Mouse (Mus musculus): ENCODE measurements around the gene Ppp2ca. TPM values are rescaled to one million over a fixed set of nuclear protein-coding genes. Genes with fewer than 3 reads are reported as not detected.

Gene Ppp2ca
- polyA plus RNA-seq, 1 experiment from 2014 or later = 77.1 TPM

DNA sequence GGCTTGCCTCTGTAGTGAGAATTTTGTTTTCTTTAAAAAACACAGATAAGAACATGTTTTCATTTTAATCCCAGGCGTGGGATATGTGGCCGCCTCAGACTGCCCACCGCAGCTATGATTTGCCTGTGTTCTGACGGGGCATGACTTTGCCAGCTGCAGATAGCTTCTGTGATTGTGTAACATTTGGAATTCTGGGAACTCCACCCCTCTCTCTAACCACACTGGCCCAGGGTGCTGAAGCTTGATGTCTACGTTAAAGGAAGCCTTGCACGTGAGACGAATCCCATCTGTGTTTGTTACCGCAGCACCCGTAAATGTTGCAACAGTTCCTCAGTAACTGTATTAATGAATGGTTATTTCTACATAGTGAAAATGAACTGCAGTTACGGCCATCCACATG is 26.7 kb upstream of the Ppp2ca start:
- Histone ChIP-seq H3K9ac (ENCODE audit: low read depth, low read length) (no peak overlapping the region), H3K36me3 (ENCODE audit: control insufficient read depth, insufficient read depth, low read length) (no peaks in the 10 kb centered on the region), H3K9me3 (replicated peaks; ENCODE audit: control insufficient read depth, low read length) (no peaks in the 10 kb centered on the region), H3K27ac (ENCODE audit: low read depth, low read length) (no peak overlapping the region), H3K4me1 (ENCODE audit: control insufficient read depth, insufficient read depth, low read length) (0 out of 2 replicates have a peak, but pooled peaks cover 2% of the 10 kb centered on the region), H3K4me2 (no peak overlapping the region), H3K4me3 (ENCODE audit: low read depth, low read length) (no peak overlapping the region), H3K27me3 (ENCODE audit: control insufficient read depth, insufficient read depth, low read length) (no peaks in the 10 kb centered on the region)
- WGBS (ENCODE audit: insufficient replicate concordance) = 72% methylated on average over 10 of the region's 10 CpGs
- no peak for ATAC-seq (replicated peaks; ENCODE audit: insufficient number of reproducible peaks, low FRiP score, low TSS enrichment)

DNA sequence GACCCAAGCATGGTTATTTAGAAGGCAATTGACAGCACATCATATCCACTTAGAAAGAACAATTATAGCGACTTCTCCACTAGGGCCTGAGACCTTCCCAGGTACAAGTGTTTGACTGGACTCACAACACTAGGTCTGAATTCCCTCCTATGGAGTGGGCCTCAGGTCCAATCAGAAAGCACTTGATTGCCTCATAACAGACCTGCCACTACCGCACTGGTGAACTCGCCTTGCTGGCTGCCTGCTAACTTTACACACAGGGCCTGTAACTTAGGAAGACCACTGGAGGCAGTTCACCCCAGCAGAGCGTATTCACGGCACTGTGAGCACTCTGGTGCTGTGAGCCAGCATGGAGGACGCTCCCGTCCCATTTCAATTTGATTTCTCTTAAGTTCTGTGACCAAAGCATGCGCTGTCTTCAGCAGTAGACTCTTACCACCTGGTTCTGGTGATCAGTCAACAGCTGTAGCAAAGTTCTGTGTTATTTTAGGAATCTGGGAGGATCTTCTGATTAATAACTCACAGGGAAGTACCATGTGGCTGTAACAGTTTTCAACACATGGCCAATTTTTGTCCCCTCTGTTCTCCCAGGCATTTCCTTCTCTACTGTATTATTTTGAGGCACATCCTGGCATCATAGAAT is 24.8 kb upstream of the Ppp2ca start:
- no peak overlapping the region for H3K9ac ChIP-seq (ENCODE audit: low read depth, low read length)
- no peaks in the 10 kb centered on the region for H3K36me3 ChIP-seq (ENCODE audit: control insufficient read depth, insufficient read depth, low read length)
- no peaks in the 10 kb centered on the region for H3K9me3 ChIP-seq (replicated peaks; ENCODE audit: control insufficient read depth, low read length)
- no peaks in the 10 kb centered on the region for H3K27me3 ChIP-seq (ENCODE audit: control insufficient read depth, insufficient read depth, low read length)
- ATAC-seq (replicated peaks; ENCODE audit: insufficient number of reproducible peaks, low FRiP score, low TSS enrichment) = no peak
- no peak overlapping the region for H3K27ac ChIP-seq (ENCODE audit: low read depth, low read length)
- no peak overlapping the region for H3K4me2 ChIP-seq
- no peak overlapping the region for H3K4me3 ChIP-seq (ENCODE audit: low read depth, low read length)
- 0 out of 2 replicates have a peak, but pooled peaks cover 2% of the 10 kb centered on the region for H3K4me1 ChIP-seq (ENCODE audit: control insufficient read depth, insufficient read depth, low read length)
- WGBS (ENCODE audit: insufficient replicate concordance) = 73% methylated on average over 8 of the region's 8 CpGs

DNA sequence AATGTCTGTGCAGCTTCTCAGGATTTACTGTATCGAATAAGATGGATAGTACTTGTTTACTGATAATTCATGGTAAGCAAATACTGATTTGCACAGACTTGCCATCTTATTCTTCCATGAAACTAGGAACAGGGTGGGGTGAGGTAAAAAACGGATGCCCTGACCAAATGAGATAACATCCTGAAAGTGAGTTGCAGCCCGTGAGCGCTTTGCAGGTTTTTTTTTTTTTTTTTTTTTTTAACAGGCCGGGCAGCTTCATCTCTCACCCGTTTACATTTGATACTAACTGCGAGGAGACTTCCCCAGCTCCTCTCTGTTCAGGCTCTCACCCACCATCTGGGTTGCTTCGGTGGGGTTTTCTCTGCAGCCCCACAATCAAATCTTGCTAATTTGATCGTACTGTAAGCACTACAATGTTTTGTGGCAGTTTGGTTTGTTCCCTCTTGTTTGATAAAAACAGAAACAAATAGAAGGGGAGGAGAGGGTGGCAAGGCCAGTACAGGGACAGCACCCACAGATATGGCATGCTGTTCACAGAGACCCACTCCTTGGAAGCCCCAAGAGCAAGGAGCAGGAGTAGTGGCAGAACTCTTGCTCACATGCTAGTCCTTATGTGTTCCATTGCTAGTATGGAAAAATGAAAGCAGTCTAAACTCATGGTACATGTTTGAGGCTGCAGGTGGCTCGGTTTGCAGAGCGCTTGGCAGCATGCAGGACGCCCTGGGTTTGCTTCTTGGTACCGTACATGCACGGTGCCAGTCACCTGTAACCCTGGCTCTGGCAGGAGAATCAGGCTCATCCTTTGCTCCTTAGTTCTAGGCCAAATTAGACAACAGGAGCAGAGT is 23.6 kb upstream of the Ppp2ca start:
- H3K36me3 ChIP-seq (ENCODE audit: control insufficient read depth, insufficient read depth, low read length) = no peaks in the 10 kb centered on the region
- no peak overlapping the region for H3K27ac ChIP-seq (ENCODE audit: low read depth, low read length)

DNA sequence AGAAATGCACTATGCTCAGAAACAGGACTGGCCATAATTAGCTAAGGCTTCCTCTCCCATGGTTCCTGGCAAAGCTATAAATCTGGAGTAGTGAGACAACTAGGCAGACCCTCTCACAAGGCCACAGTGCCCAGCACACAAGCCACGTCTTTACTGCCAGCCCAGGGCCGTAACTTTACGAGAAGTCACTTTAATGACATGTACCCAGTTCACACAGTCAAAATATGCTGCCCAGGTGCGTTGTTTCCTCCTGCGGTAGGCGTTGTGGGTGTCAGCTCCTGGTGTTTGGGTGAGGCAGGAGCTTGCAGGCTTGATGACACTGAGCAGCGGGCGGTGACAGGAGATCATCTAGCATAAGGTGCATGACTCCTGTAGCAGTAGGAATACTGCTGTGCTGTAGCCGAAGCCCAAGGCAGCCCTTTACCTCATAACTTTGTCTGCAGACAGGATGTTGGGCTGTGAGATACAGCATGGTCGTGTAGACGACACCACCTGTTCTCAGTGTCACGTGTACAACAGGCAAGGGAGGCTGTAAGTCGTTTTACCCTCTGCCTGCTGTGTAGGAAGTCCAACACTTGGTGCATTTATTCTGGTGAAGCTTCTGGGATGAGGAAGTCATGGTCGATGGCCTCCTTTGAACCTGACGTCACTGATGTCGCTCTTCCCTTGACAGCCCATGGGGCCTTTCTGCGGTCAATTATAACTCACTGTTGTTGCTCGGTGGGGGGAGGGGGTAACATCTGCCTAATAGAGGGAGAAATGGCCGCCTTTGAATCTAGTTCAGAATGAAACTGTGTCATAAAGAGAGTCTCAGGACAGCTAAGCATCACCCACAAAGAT is 22.5 kb upstream of the Ppp2ca start:
- Histone ChIP-seq H3K4me3 (ENCODE audit: low read depth, low read length) (no peak overlapping the region), H3K4me2 (no peak overlapping the region), H3K9ac (ENCODE audit: low read depth, low read length) (no peak overlapping the region), H3K4me1 (ENCODE audit: control insufficient read depth, insufficient read depth, low read length) (0 out of 2 replicates have a peak, but pooled peaks cover 5% of the 10 kb centered on the region), H3K9me3 (replicated peaks; ENCODE audit: control insufficient read depth, low read length) (no peaks in the 10 kb centered on the region), H3K36me3 (ENCODE audit: control insufficient read depth, insufficient read depth, low read length) (no peaks in the 10 kb centered on the region), H3K27ac (ENCODE audit: low read depth, low read length) (no peak overlapping the region), H3K27me3 (ENCODE audit: control insufficient read depth, insufficient read depth, low read length) (no peaks in the 10 kb centered on the region)
- 70% methylated on average over 19 of the region's 19 CpGs for WGBS (ENCODE audit: insufficient replicate concordance)
- no peak for ATAC-seq (replicated peaks; ENCODE audit: insufficient number of reproducible peaks, low FRiP score, low TSS enrichment)

More for the DNA sequence above, 23.6 kb upstream of the Ppp2ca start:
- Histone ChIP-seq H3K4me2 (no peak overlapping the region), H3K4me3 (ENCODE audit: low read depth, low read length) (no peak overlapping the region), H3K9me3 (replicated peaks; ENCODE audit: control insufficient read depth, low read length) (no peaks in the 10 kb centered on the region), H3K4me1 (ENCODE audit: control insufficient read depth, insufficient read depth, low read length) (0 out of 2 replicates have a peak, but pooled peaks cover 2% of the 10 kb centered on the region), H3K9ac (ENCODE audit: low read depth, low read length) (no peak overlapping the region), H3K27me3 (ENCODE audit: control insufficient read depth, insufficient read depth, low read length) (no peaks in the 10 kb centered on the region)
- WGBS (ENCODE audit: insufficient replicate concordance) = 54% methylated on average over 14 of the region's 14 CpGs
- ATAC-seq (replicated peaks; ENCODE audit: insufficient number of reproducible peaks, low FRiP score, low TSS enrichment) = no peak

DNA sequence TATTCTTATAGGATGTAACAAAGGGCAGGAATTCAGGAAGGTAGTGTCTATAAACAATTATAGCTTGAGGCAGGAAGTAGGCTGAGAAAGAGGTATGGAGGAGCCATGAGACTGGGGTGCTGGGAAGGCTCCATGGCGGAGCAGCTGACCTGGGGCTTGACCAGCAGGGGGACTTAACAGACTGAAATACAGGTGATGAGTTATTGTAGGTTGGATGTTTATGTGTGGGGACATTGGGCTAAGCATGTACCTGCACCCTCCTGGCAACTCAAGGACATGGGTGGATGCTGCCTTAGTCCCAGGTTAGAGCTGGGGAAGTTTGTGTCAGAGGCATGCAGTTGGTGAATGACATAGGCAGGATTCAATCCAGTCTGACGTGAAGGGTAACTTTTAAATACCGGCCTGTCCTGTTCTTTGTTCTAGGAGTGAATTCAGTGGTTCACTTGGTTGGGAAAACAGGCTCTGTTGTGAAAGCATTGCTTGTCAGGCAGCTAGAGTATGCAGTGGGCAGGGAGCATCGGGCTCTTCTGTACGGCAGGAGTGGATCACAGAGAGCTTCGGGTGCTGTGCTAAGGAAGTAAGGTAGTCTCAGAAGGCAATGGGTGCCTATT is 21.6 kb upstream of the Ppp2ca start:
- ATAC-seq (replicated peaks; ENCODE audit: insufficient number of reproducible peaks, low FRiP score, low TSS enrichment) = no peak
- H3K4me1 ChIP-seq (ENCODE audit: control insufficient read depth, insufficient read depth, low read length) = 0 out of 2 replicates have a peak, but pooled peaks cover 5% of the 10 kb centered on the region
- no peak overlapping the region for H3K4me3 ChIP-seq (ENCODE audit: low read depth, low read length)
- H3K27me3 ChIP-seq (ENCODE audit: control insufficient read depth, insufficient read depth, low read length) = no peaks in the 10 kb centered on the region
- H3K36me3 ChIP-seq (ENCODE audit: control insufficient read depth, insufficient read depth, low read length) = no peaks in the 10 kb centered on the region
- WGBS (ENCODE audit: insufficient replicate concordance) = 85% methylated on average over 6 of the region's 6 CpGs
- no peak overlapping the region for H3K27ac ChIP-seq (ENCODE audit: low read depth, low read length)
- H3K4me2 ChIP-seq = no peak overlapping the region
- H3K9me3 ChIP-seq (replicated peaks; ENCODE audit: control insufficient read depth, low read length) = no peaks in the 10 kb centered on the region
- no peak overlapping the region for H3K9ac ChIP-seq (ENCODE audit: low read depth, low read length)

DNA sequence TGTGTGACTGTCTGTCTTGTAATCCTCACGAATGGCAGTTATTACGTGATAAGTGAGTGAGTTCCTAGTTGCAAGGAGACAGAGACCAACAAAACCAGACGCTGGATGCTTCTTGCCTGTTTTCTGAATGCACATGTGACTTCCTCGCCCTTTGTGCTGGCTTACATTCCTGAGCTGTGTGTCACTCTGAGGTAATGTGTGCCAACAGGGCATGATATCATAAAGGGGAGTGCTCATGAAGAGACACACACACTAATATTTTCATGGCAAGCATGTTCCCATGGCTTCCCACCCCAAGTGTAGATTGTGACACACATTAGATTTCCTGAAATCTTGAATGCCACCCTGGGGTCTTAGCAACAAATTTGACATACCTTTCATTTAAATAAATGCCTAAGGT is 20.5 kb upstream of the Ppp2ca start:
- H3K4me2 ChIP-seq = no peak overlapping the region
- H3K4me1 ChIP-seq (ENCODE audit: control insufficient read depth, insufficient read depth, low read length) = 0 out of 2 replicates have a peak, but pooled peaks cover 5% of the 10 kb centered on the region
- WGBS (ENCODE audit: insufficient replicate concordance) = 61% methylated on average over 4 of the region's 4 CpGs
- no peaks in the 10 kb centered on the region for H3K9me3 ChIP-seq (replicated peaks; ENCODE audit: control insufficient read depth, low read length)
- no peak overlapping the region for H3K4me3 ChIP-seq (ENCODE audit: low read depth, low read length)
- H3K27me3 ChIP-seq (ENCODE audit: control insufficient read depth, insufficient read depth, low read length) = no peaks in the 10 kb centered on the region
- H3K36me3 ChIP-seq (ENCODE audit: control insufficient read depth, insufficient read depth, low read length) = no peaks in the 10 kb centered on the region
- ATAC-seq (replicated peaks; ENCODE audit: insufficient number of reproducible peaks, low FRiP score, low TSS enrichment) = no peak
- H3K27ac ChIP-seq (ENCODE audit: low read depth, low read length) = no peak overlapping the region
- no peak overlapping the region for H3K9ac ChIP-seq (ENCODE audit: low read depth, low read length)

DNA sequence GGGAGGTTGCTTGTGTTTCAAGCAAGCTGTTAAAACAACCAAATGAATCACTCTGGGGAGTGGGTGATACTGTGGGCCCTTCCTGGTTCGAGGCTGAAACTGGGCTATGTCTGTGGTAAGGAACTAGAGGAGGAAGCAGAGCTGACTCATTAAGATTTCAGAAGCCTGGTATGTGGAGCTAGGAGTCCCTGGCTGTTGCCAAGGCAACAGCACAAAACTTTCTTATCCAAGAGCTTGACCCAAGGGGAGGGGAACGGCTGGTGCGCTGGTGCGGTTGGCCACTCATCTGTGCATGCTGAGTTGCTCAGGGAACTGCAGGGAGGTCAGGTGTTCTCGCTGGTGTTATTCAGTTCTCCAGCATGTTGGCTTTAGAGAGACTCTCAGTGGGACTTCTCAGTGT is 18.5 kb upstream of the Ppp2ca start:
- H3K27ac ChIP-seq (ENCODE audit: low read depth, low read length) = no peak overlapping the region
- no peak; the same call in 1 of the 2 replicates for ATAC-seq (replicated peaks; ENCODE audit: insufficient number of reproducible peaks, low FRiP score, low TSS enrichment)
- H3K36me3 ChIP-seq (ENCODE audit: control insufficient read depth, insufficient read depth, low read length) = no peaks in the 10 kb centered on the region
- WGBS (ENCODE audit: insufficient replicate concordance) = 29% methylated on average over 5 of the region's 5 CpGs
- H3K4me2 ChIP-seq = no peak overlapping the region
- 0 out of 2 replicates have a peak, but pooled peaks cover 5% of the 10 kb centered on the region for H3K4me1 ChIP-seq (ENCODE audit: control insufficient read depth, insufficient read depth, low read length)
- H3K27me3 ChIP-seq (ENCODE audit: control insufficient read depth, insufficient read depth, low read length) = no peaks in the 10 kb centered on the region
- H3K9ac ChIP-seq (ENCODE audit: low read depth, low read length) = no peak overlapping the region
- no peak overlapping the region for H3K4me3 ChIP-seq (ENCODE audit: low read depth, low read length)
- no peaks in the 10 kb centered on the region for H3K9me3 ChIP-seq (replicated peaks; ENCODE audit: control insufficient read depth, low read length)

DNA sequence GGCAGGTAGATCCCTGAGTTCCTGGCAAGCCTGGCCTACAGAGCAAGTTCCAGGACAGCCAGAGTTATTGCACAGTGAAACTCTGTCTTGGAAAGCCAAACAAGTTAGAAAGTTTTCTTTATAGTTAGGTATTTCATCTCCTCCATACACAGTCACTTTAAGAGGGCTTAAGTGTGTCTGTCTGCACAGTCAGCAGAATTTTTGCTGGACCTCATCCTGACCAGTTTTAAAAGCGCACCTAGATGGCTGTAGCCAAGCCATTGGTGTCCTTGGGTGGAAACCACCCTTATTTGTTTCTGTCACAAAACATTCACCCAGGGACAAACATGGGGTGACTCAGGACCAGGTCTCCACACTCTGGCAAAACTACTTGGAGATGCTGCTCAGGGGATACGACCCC is 17.8 kb upstream of the Ppp2ca start:
- H3K4me1 ChIP-seq (ENCODE audit: control insufficient read depth, insufficient read depth, low read length) = 0 out of 2 replicates have a peak, but pooled peaks cover 5% of the 10 kb centered on the region
- no peaks in the 10 kb centered on the region for H3K9me3 ChIP-seq (replicated peaks; ENCODE audit: control insufficient read depth, low read length)
- ATAC-seq (replicated peaks; ENCODE audit: insufficient number of reproducible peaks, low FRiP score, low TSS enrichment) = no peak
- H3K27me3 ChIP-seq (ENCODE audit: control insufficient read depth, insufficient read depth, low read length) = no peaks in the 10 kb centered on the region
- H3K27ac ChIP-seq (ENCODE audit: low read depth, low read length) = no peak overlapping the region
- 69% methylated on average over 2 of the region's 2 CpGs for WGBS (ENCODE audit: insufficient replicate concordance)
- H3K36me3 ChIP-seq (ENCODE audit: control insufficient read depth, insufficient read depth, low read length) = no peaks in the 10 kb centered on the region
- no peak overlapping the region for H3K4me3 ChIP-seq (ENCODE audit: low read depth, low read length)
- H3K9ac ChIP-seq (ENCODE audit: low read depth, low read length) = no peak overlapping the region
- no peak overlapping the region for H3K4me2 ChIP-seq
